In the genomic region with DNA sequence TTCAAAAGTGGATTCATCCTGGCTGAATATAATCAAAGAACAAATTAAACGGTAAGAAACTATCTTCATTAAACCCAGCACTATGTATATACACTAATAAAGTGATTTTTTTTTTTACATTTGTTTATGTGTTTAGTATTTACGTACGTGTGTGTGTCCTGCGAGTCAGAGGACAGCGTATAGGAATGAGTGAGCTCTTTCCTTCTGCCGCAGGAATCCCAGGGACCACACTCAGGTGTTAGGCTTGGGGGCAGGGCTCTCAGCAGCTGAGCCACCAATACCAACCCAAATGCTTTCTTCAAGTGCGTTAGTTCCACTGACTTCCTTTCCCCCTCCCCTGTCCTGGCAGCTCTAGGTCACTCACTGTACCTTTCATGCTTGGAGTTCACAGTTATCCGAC, we compare ENCODE assay signal across 15 mouse cellular contexts.
"Had no signal": no experiment of that assay in that cellular context is flagged by ENCODE, and none has a peak within 500 bp of the region (broad histone marks: within the 10 kb centered on the region; RNA-seq: fewer than 3 reads in every experiment).

No protein-coding gene starts in this region.

- ATAC-seq: liver, postnatal 0 days had no signal

- H3K36me3 ChIP-seq: intestine, embryonic 15.5 days; lung, embryonic 15.5 days; midbrain, embryonic 15.5 days had no signal

- H3K4me1 ChIP-seq: midbrain, embryonic 15.5 days had no signal

- H3K27ac ChIP-seq: intestine, embryonic 15.5 days; kidney, postnatal 0 days; liver, embryonic 13.5 days; lung, embryonic 15.5 days; macrophage; midbrain, embryonic 15.5 days had no signal

- DNase-seq: liver; liver, embryonic 13.5 days; liver, postnatal 0 days; lung, postnatal 14 days; spleen, adult 18-20 months; thymus, adult 2 months; thymus, postnatal 25 days had no signal

- H3K27me3 ChIP-seq: intestine, embryonic 15.5 days; liver, embryonic 13.5 days; lung, embryonic 15.5 days; megakaryocyte, embryonic 14.5 days; midbrain, embryonic 15.5 days had no signal

- H3K9me3 ChIP-seq: intestine, embryonic 15.5 days; liver, embryonic 13.5 days; lung, embryonic 15.5 days; megakaryocyte, embryonic 14.5 days; midbrain, embryonic 15.5 days had no signal

- H3K9ac ChIP-seq: intestine, embryonic 15.5 days; liver, embryonic 13.5 days; liver, postnatal 0 days; lung, embryonic 15.5 days; midbrain, embryonic 15.5 days had no signal

- H3K4me2 ChIP-seq: intestine, embryonic 15.5 days; liver, embryonic 13.5 days; lung, embryonic 15.5 days; midbrain, embryonic 11.5 days; midbrain, embryonic 15.5 days had no signal

- H3K4me3 ChIP-seq: intestine, embryonic 15.5 days; left cerebral cortex, adult 2 months; liver, embryonic 13.5 days; lung, embryonic 15.5 days; megakaryocyte, embryonic 14.5 days; midbrain, embryonic 15.5 days had no signal
